Mouse (Mus musculus) stomach, embryonic 15.5 days (tissue): ENCODE data around the gene Wscd2. TPM values are rescaled to one million over a fixed set of nuclear protein-coding genes. Genes with fewer than 3 reads are reported as not detected.

Experiments used
- ATAC-seq: fragments of 200-750 bp; cut with Nextera tagmentation; 2 replicates; pipeline ENCODE4 v1.8.0; 2017; ENCODE audit warnings: low read depth, moderate number of reproducible peaks, moderate TSS enrichment; ENCODE audit not compliant: insufficient read depth, low FRiP score
- H3K27ac ChIP-seq: fragments of 300-500 bp; sonication (generic); 2 replicates; pipeline ENCODE4 v1.5.1; 2015; ENCODE audit warnings: mild to moderate bottlenecking, inconsistent platforms
- H3K27me3 ChIP-seq: fragments of 300-500 bp; sonication (generic); replicated peaks from 2 replicates; pipeline ENCODE4 v1.6.1; 2015; ENCODE audit warnings: inconsistent platforms
- H3K36me3 ChIP-seq: fragments of 300-500 bp; sonication (generic); 2 replicates; pipeline ENCODE4 v1.6.1; 2015; ENCODE audit warnings: inconsistent platforms
- H3K4me1 ChIP-seq: fragments of 300-500 bp; sonication (generic); 2 replicates; pipeline ENCODE4 v1.6.1; 2015; ENCODE audit warnings: inconsistent platforms
- H3K4me2 ChIP-seq: fragments of 300-500 bp; sonication (generic); 2 replicates; pipeline ENCODE4 v1.6.1; 2015; ENCODE audit warnings: mild to moderate bottlenecking, inconsistent platforms
- H3K4me3 ChIP-seq: fragments of 300-500 bp; sonication (generic); replicated peaks from 2 replicates; pipeline ENCODE4 v1.5.1; 2015; ENCODE audit warnings: inconsistent platforms
- H3K9ac ChIP-seq: fragments of 300-500 bp; sonication (generic); 2 replicates; pipeline ENCODE4 v1.6.1; 2015; ENCODE audit warnings: inconsistent platforms
- H3K9me3 ChIP-seq: fragments of 300-500 bp; sonication (generic); 2 replicates; pipeline ENCODE4 v1.6.1; 2016; ENCODE audit warnings: inconsistent platforms
- WGBS: fragments of 180-500 bp; shearing (Covaris S2); methylation state at CpG from one replicate; pipeline ENCODE4 v1.1.7; 2015; 5-methylcytosine and 5-hydroxymethylcytosine counted together
- polyA plus RNA-seq: library from polyadenylated mRNA; unstranded; fragments of >200 nt; fragmentation: Nextera tagmentation; extraction: Ambion mirVana; gene quantifications from 2 replicates; pipeline ENCODE4 v1.2.1, GENCODE M21; 2015

Wscd2 gene
- polyA plus RNA-seq, 1 experiment from 2014 or later: 6.5 TPM

DNA sequence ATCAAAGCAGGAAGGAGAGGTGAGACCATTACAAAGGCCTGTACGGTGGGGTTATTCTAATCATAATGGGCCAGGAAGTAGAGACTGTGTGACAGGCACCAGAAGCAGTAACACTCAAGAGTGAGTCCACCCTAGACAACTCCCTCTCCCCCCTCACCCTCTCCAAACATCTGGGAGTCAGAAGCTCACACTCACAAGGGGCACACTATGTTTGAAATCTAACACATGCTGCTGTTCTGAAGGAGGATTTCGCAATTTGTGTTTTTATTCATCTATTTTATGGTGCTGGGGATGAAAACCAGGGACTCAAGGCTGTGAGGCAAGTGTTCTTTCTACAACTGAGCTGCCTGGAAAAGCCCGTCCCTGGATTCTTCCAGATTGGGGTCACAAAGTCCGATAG is 114.6 kb downstream of the Wscd2 start:
- Histone ChIP-seq H3K9me3 (no peaks in the 10 kb centered on the region), H3K36me3 (no peaks in the 10 kb centered on the region), H3K9ac (no peak overlapping the region), H3K4me2 (no peak overlapping the region), H3K27ac (no peak overlapping the region), H3K4me3 (no peak overlapping the region), H3K27me3 (no peaks in the 10 kb centered on the region), H3K4me1 (peaks cover 13% of the 10 kb centered on the region; the same call in 1 of the 2 replicates)
- 58% methylated on average over 4 of the region's 4 CpGs for WGBS
- ATAC-seq: no peak

DNA sequence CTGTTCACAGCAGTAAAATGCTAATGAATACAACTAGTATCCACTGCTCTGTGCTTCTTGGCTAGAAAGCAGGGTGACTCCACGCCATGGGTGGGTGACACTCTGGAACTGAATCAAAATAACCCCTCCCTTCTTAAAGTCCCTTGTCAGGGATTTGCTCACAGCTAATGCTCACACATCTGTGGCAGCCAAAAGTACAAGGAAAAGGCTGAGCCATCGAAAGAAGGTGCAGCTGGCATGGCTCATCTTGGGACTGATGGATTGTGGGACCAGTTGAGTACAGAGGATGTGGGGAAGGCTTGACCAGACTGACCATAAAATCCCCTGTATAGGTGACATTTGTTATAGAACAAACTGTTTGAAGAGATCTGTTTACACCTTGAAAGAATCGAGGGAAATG is 116.0 kb downstream of the Wscd2 start:
- Histone ChIP-seq H3K4me1 (peaks cover 13% of the 10 kb centered on the region; the same call in 1 of the 2 replicates), H3K27ac (no peak overlapping the region), H3K4me2 (no peak overlapping the region), H3K27me3 (no peaks in the 10 kb centered on the region), H3K9ac (no peak overlapping the region), H3K9me3 (no peaks in the 10 kb centered on the region), H3K4me3 (no peak overlapping the region), H3K36me3 (no peaks in the 10 kb centered on the region)
- 55% methylated on average over 3 of the region's 3 CpGs for WGBS
- no peak for ATAC-seq

DNA sequence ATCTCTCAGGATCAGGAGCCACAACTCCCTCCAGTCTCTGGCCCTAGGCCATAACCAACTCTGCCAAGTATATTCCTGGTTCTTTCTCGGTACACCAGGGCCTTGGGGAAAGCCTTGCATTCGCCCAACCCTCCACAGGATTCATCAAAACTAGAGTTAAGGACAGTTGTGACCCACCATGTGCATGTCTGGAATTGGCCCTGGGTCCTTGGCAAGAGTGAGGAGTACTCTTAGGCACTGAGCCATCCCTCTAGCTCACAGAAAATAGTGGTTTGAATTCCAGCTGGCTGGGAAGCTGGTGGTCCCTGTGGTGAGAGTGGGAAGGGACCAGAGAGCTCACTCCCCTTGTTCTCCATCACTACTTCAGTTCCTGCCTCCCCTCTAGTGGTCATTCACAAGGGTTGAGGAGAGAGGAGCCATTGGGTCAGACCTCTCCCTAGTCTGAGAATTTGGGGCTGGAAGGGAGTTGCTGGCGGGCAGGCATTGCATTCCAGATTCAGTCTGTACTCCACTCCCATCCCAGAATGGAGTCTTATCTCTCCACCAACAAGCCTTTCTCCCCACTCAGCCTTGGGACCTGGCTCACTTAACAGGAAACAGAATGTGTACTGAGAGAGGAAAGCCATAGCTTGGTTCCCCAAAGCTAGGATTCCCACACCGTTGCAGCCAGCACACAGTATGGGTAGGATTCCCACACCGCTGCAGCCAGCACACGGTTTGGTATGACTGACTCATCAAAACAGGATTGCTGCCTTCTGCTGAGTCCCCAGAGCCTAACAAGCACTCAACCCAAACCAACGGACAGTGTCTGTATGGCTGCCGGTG is 117.0 kb downstream of the Wscd2 start:
- Histone ChIP-seq H3K9ac (no peak overlapping the region), H3K27me3 (no peaks in the 10 kb centered on the region), H3K4me1 (peaks cover 13% of the 10 kb centered on the region; the same call in 1 of the 2 replicates), H3K36me3 (no peaks in the 10 kb centered on the region), H3K4me2 (no peak overlapping the region), H3K27ac (peak overlapping the region; percentile 69), H3K4me3 (no peak overlapping the region), H3K9me3 (no peaks in the 10 kb centered on the region)
- WGBS: 72% methylated on average over 8 of the region's 8 CpGs
- ATAC-seq: no peak

DNA sequence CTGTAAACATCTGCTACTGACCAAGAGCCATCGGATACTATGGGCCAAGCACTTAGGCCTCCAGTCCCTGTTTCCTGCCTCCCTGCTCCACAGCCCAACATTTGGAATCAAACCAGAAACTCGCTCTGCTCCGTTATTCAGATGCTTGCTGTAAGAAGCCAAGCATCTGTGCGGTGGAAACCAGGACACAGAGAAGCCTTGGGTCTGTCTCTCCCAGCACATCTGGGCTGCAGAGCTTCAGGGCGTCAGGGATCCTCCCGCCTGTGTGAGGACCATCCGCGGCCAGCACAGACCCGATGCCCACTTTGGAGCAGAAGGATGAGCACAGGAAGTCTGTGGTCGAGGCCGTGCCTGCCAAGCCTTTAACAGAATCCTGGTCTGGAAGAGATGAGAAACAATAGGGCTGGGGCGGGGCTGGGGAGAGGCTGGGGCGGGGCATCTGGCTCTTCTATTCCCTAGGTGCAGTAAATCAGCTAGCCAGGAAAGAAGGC is 117.9 kb downstream of the Wscd2 start:
- 0 out of 2 replicates have a peak, but pooled peaks have one; percentile 35 for ATAC-seq
- no peaks in the 10 kb centered on the region for H3K27me3 ChIP-seq
- H3K4me2 ChIP-seq: no peak overlapping the region
- H3K36me3 ChIP-seq: no peaks in the 10 kb centered on the region
- H3K9ac ChIP-seq: no peak overlapping the region
- H3K4me3 ChIP-seq: no peak overlapping the region
- H3K9me3 ChIP-seq: no peaks in the 10 kb centered on the region
- H3K4me1 ChIP-seq: peaks cover 13% of the 10 kb centered on the region; the same call in 1 of the 2 replicates
- H3K27ac ChIP-seq: peak overlapping the region; percentile 69
- 19% methylated on average over 13 of the region's 13 CpGs for WGBS

DNA sequence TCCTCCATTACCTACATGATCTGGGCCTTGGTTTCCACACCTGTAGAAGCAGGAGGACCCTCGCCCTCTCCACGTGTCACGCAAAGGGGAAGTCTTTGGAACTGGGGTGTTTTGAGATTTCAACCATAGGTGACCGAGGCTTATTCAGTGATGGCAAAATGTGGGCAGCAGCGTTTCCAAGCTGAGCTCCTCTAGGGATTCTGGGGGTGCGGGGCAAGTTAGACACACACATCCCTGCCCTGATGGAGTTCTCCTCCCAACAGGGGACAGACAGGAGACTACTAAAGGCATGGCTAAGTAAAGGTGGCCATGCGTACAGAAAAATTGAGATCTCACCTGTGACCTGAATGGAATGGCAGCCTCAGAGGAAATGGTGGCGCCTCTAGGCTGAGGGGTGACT is 118.4 kb downstream of the Wscd2 start:
- ATAC-seq: no peak
- H3K9ac ChIP-seq: no peak overlapping the region
- no peak overlapping the region for H3K4me3 ChIP-seq
- peaks cover 13% of the 10 kb centered on the region; the same call in 1 of the 2 replicates for H3K4me1 ChIP-seq
- no peaks in the 10 kb centered on the region for H3K9me3 ChIP-seq
- H3K4me2 ChIP-seq: no peak overlapping the region
- no peak overlapping the region; the same call in 1 of the 2 replicates for H3K27ac ChIP-seq
- no peaks in the 10 kb centered on the region for H3K27me3 ChIP-seq
- 79% methylated on average over 8 of the region's 8 CpGs for WGBS
- H3K36me3 ChIP-seq: no peaks in the 10 kb centered on the region

DNA sequence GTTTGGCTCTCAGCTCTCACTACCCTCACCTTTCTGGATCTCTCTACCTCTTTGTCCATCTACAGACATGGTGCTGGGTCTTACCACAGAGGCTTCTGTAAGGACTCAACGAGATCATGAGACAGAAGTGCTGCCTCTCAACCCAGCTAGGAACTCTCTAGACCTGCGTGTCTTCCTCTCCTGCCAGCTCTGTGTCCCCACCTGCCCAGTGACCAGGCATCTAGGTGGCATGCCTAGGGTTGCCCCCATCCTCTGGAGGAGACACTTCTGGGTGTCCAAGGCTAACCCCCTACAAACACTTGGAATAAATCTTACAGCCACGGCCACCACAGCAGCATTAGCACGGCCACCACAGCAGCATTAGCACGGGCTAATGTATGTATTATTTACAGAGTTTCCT is 119.8 kb downstream of the Wscd2 start:
- H3K9me3 ChIP-seq: no peaks in the 10 kb centered on the region
- WGBS: 68% methylated on average over 5 of the region's 5 CpGs
- H3K4me3 ChIP-seq: no peak overlapping the region
- no peak for ATAC-seq
- no peak overlapping the region for H3K9ac ChIP-seq
- H3K4me2 ChIP-seq: no peak overlapping the region
- no peak overlapping the region for H3K27ac ChIP-seq
- no peaks in the 10 kb centered on the region for H3K27me3 ChIP-seq
- peaks cover 13% of the 10 kb centered on the region; the same call in 1 of the 2 replicates for H3K4me1 ChIP-seq
- no peaks in the 10 kb centered on the region for H3K36me3 ChIP-seq

DNA sequence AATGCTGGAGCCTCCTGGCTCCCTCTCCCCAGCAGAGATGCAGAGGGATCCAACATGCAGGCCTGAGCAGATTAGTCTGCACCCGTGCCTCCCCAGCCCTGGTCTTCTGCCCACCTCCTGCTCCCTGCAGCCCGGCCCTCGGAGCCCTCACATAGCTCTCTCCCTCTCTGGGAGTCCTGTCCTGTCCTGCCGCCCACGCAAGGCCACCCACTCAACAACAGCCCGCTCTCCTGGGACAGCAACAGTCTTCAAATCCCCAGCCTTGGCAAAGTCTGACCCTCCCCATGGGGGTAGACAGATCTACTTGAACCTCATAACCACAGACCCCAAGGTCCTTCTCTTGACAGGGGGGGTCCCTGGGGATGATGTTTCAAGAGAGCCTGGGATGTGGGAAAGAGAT is 120.4 kb downstream of the Wscd2 start:
- Histone ChIP-seq H3K9ac (no peak overlapping the region), H3K9me3 (no peaks in the 10 kb centered on the region), H3K27me3 (no peaks in the 10 kb centered on the region), H3K36me3 (no peaks in the 10 kb centered on the region), H3K27ac (no peak overlapping the region), H3K4me2 (no peak overlapping the region), H3K4me3 (no peak overlapping the region), H3K4me1 (peaks cover 13% of the 10 kb centered on the region; the same call in 1 of the 2 replicates)
- 63% methylated on average over 6 of the region's 6 CpGs for WGBS
- no peak for ATAC-seq

DNA sequence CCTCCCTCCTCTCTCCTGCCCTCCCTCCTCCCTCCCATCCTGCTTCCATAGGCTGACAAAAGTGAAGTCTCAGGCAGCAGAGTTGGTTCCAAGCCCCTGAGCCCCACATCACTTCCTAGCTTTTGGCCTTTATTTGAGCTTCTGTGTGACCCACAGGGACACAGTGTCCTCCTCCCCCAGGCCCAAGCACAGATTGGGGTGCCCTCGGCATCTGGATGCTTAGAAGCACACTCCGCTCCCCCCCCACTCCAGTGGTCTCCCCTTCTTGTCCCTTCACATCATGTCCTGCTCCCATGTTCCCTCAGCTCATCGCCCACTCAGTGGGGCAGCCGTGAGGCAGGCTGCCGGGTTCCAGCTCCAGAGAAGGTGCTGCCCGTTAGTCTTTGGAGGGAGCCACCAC is 121.0 kb downstream of the Wscd2 start:
- no peak overlapping the region for H3K9ac ChIP-seq
- ATAC-seq: no peak
- H3K27me3 ChIP-seq: no peaks in the 10 kb centered on the region
- no peak overlapping the region for H3K27ac ChIP-seq
- H3K4me1 ChIP-seq: peaks cover 13% of the 10 kb centered on the region; the same call in 1 of the 2 replicates
- no peak overlapping the region for H3K4me2 ChIP-seq
- no peak overlapping the region for H3K4me3 ChIP-seq
- H3K36me3 ChIP-seq: no peaks in the 10 kb centered on the region
- H3K9me3 ChIP-seq: no peaks in the 10 kb centered on the region
- WGBS: 81% methylated on average over 6 of the region's 6 CpGs

DNA sequence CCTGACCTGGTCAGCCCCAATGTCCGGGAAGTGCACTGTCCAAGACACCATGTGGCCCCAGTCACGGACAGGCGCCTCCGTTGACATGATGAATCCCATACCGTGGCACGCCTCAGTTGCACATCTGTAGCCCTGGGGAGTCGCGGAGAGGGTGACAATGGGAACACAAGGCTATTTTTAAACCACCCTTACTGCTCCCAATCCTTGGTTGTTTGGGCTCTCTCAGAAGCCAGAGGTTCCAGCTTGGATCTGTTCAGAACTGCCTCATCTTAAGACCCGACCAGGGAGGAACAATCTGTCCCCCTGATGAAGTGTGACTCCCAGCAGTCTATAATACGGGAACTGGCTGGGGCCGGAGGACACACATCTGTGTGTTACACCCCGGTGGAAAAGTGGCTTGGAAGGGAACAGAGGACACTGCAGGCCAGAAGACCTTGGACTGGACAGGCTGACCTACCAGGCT is 121.7 kb downstream of the Wscd2 start:
- no peak overlapping the region for H3K4me3 ChIP-seq
- no peaks in the 10 kb centered on the region for H3K36me3 ChIP-seq
- H3K27ac ChIP-seq: no peak overlapping the region
- no peaks in the 10 kb centered on the region for H3K9me3 ChIP-seq
- H3K4me2 ChIP-seq: no peak overlapping the region
- peaks cover 13% of the 10 kb centered on the region; the same call in 1 of the 2 replicates for H3K4me1 ChIP-seq
- ATAC-seq: no peak
- no peaks in the 10 kb centered on the region for H3K27me3 ChIP-seq
- H3K9ac ChIP-seq: no peak overlapping the region
- 74% methylated on average over 12 of the region's 12 CpGs for WGBS

DNA sequence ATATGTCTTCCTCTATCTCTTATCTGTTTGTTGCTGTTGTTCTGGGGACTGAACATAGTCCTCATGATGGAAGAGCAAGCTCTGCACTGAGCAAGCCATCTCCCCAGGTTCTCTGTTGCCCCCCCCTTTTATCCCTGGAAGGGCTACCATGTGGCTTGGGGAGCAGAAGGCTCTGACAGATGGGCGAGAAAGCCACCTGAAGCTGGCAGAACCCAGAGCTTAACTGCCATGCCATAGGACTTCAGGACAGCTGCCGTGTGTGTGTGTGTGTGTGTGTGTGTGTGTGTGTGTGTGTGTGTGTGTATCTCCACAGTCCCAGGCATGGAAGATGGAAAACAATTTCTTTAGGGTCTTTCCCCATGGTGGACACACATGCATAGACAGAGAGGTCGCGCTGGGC is 128.6 kb downstream of the Wscd2 start:
- no peak overlapping the region for H3K4me2 ChIP-seq
- 84% methylated on average over 4 of the region's 4 CpGs for WGBS
- no peaks in the 10 kb centered on the region for H3K9me3 ChIP-seq
- no peaks in the 10 kb centered on the region for H3K36me3 ChIP-seq
- H3K9ac ChIP-seq: no peak overlapping the region
- H3K27me3 ChIP-seq: no peaks in the 10 kb centered on the region
- no peak overlapping the region for H3K4me3 ChIP-seq
- no peak overlapping the region for H3K27ac ChIP-seq
- no peak for ATAC-seq
- no peaks in the 10 kb centered on the region for H3K4me1 ChIP-seq

DNA sequence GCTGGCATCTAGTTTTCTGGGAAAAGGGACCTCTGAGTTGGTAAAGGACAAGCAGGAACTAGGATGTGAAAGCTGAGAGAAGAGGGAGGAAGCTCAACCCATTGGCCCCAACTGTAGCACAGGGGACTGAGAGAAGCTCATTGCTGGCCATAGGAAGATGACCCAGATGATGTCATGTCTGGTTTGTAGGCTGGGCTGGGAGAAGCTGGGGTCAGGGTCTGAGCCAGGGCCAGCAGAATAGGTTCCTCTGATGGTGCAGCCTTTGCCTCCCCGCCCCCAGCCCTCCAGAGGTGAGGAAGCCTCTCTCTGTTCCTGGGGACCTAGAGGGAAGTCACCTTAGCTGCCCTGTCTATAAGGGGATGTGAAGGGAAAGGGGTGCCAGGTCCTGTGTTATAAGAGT is 129.0 kb downstream of the Wscd2 start:
- 62% methylated on average over 1 of the region's 1 CpGs for WGBS

DNA sequence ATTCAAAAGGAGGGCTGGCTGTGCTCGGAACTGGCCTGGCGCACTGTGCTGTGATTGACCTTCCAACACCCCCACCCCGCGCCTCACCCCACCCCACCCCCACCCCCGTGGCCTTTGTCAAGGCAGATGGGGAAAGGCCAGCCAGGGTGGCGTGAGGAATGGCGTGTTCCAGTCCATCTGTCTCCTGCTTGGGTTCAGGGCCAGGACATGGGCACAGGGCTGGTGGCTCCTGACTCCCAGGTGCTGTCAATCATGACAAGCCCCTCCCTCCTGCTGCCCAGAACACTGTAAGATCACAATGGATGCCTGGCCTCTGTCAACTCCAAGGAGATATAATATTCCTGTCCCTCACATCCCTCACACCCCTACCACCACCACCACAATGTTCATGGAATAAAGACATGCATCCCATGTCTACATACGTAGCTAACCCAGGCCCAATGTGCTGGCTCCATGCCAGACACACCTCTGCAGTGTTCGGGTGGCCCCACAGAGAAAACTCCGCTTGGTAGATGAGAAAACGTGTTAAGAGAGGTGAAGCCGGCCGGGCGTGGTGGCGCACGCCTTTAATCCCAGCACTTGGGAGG is 130.1 kb downstream of the Wscd2 start:
- H3K36me3 ChIP-seq: no peaks in the 10 kb centered on the region
- no peak overlapping the region for H3K27ac ChIP-seq
- H3K4me3 ChIP-seq: no peak overlapping the region
- WGBS: 67% methylated on average over 16 of the region's 16 CpGs
- H3K27me3 ChIP-seq: no peaks in the 10 kb centered on the region
- H3K4me1 ChIP-seq: 0 out of 2 replicates have a peak, but pooled peaks cover 3% of the 10 kb centered on the region
- no peaks in the 10 kb centered on the region for H3K9me3 ChIP-seq
- ATAC-seq: no peak
- no peak overlapping the region for H3K9ac ChIP-seq
- H3K4me2 ChIP-seq: no peak overlapping the region

More for the DNA sequence above, 129.0 kb downstream of the Wscd2 start:
- H3K36me3 ChIP-seq: no peaks in the 10 kb centered on the region
- no peak overlapping the region for H3K9ac ChIP-seq
- H3K27me3 ChIP-seq: no peaks in the 10 kb centered on the region
- no peak for ATAC-seq
- H3K9me3 ChIP-seq: no peaks in the 10 kb centered on the region
- no peak overlapping the region for H3K4me3 ChIP-seq
- H3K4me2 ChIP-seq: no peak overlapping the region
- H3K4me1 ChIP-seq: no peaks in the 10 kb centered on the region
- no peak overlapping the region for H3K27ac ChIP-seq
